Mouse (Mus musculus): ENCODE data around the gene Kif2c.
"Not testable (repeated sequence)": the region's sequence is repeated elsewhere in the genome, so short reads cannot be mapped to it uniquely, and the experiment has no call there.

The Kif2c gene

GRCm38 (mm10) chr4:117189382-117189855 is 7.0 kb upstream of the Kif2c start:
- DNase-seq (ENCODE audit: low spot score in 2 of 2): peak; percentile 88 to 95

- no peak for DNase-seq (ENCODE audit: low spot score in 2 of 2)
Observed at GRCm38 (mm10) chr4:117188969-117189368, 6.5 kb upstream of the Kif2c start.

- not testable (repeated sequence) for DNase-seq (ENCODE audit: low spot score in 2 of 2)
Observed at GRCm38 (mm10) chr4:117182759-117183096, 289 bp upstream of the Kif2c start.

GRCm38 (mm10) chr4:117169936-117170335 is 12.5 kb downstream of the Kif2c start:
- DNase-seq (ENCODE audit: low spot score in 2 of 2): no peak

- DNase-seq (ENCODE audit: low spot score in 2 of 2): no peak
Observed at GRCm38 (mm10) chr4:117161183-117161582, 21.3 kb downstream of the Kif2c start.

- no peak for DNase-seq (ENCODE audit: low spot score in 2 of 2)
Observed at GRCm38 (mm10) chr4:117159666-117160065, 22.8 kb downstream of the Kif2c start.

- DNase-seq (ENCODE audit: low spot score in 2 of 2): no peak
Observed at GRCm38 (mm10) chr4:117156372-117156771, 26.1 kb downstream of the Kif2c start.

GRCm38 (mm10) chr4:117155792-117156355 is 26.6 kb downstream of the Kif2c start, which contains the start of gene Rps8:
TSS of gene Rps8 (minus strand) at chr4:117156243.
- DNase-seq (ENCODE audit: low spot score in 2 of 2): peak; percentile 82 to 85

- DNase-seq (ENCODE audit: low spot score in 2 of 2): peak in 1 of 2 experiments; percentile 35
Observed at GRCm38 (mm10) chr4:117155020-117155791, 27.2 kb downstream of the Kif2c start.

- DNase-seq (ENCODE audit: low spot score in 2 of 2): peak in 1 of 2 experiments; percentile 19
Observed at GRCm38 (mm10) chr4:117152714-117153113, 29.7 kb downstream of the Kif2c start.

- no peak for DNase-seq (ENCODE audit: low spot score in 2 of 2)
Observed at GRCm38 (mm10) chr4:117151416-117151815, 31.0 kb downstream of the Kif2c start.

GRCm38 (mm10) chr4:117150212-117150733 is 32.2 kb downstream of the Kif2c start:
- no peak for DNase-seq (ENCODE audit: low spot score in 2 of 2)

- DNase-seq (ENCODE audit: low spot score in 2 of 2): no peak
Observed at GRCm38 (mm10) chr4:117149291-117150211, 32.9 kb downstream of the Kif2c start.

- DNase-seq (ENCODE audit: low spot score in 2 of 2): no peak
Observed at GRCm38 (mm10) chr4:117148815-117149214, 33.6 kb downstream of the Kif2c start.

- no peak for DNase-seq (ENCODE audit: low spot score in 2 of 2)
Observed at GRCm38 (mm10) chr4:117148047-117148713, 34.3 kb downstream of the Kif2c start.

- DNase-seq (ENCODE audit: low spot score in 2 of 2): peak; percentile 87 to 97
Observed at GRCm38 (mm10) chr4:117146176-117146575, 36.3 kb downstream of the Kif2c start.

GRCm38 (mm10) chr4:117145248-117145647 is 37.2 kb downstream of the Kif2c start:
- no peak for DNase-seq (ENCODE audit: low spot score in 2 of 2)

GRCm38 (mm10) chr4:117143023-117143422 is 39.4 kb downstream of the Kif2c start:
- DNase-seq (ENCODE audit: low spot score in 2 of 2): no peak

- no peak for DNase-seq (ENCODE audit: low spot score in 2 of 2)
Observed at GRCm38 (mm10) chr4:117140613-117141012, 41.8 kb downstream of the Kif2c start.

GRCm38 (mm10) chr4:117139217-117139612 is 43.2 kb downstream of the Kif2c start:
- peak in 1 of 2 experiments; percentile 57 for DNase-seq (ENCODE audit: low spot score in 2 of 2)

Measured in spleen, postnatal 10 days (tissue).